Mouse (Mus musculus) ovary, adult 2 months (tissue): ENCODE measurements around the gene Tnp2. TPM values are rescaled to one million over a fixed set of nuclear protein-coding genes. Genes with fewer than 3 reads are reported as not detected.

Source experiments
- polyA plus RNA-seq: library from polyadenylated mRNA; depleted of rRNA; stranded (reverse); fragments of >200 nt; gene quantifications from 2 replicates; pipeline ENCODE4 v1.2.3, GENCODE M21; 2012; rRNA removed

Tnp2 gene
- not detected in 2 replicates for polyA plus RNA-seq

GRCm38 (mm10) chr16:10788271-10788670, at the start of gene Tnp2:
TSS of gene Tnp2 (minus strand) at chr16:10788660.

DNA sequence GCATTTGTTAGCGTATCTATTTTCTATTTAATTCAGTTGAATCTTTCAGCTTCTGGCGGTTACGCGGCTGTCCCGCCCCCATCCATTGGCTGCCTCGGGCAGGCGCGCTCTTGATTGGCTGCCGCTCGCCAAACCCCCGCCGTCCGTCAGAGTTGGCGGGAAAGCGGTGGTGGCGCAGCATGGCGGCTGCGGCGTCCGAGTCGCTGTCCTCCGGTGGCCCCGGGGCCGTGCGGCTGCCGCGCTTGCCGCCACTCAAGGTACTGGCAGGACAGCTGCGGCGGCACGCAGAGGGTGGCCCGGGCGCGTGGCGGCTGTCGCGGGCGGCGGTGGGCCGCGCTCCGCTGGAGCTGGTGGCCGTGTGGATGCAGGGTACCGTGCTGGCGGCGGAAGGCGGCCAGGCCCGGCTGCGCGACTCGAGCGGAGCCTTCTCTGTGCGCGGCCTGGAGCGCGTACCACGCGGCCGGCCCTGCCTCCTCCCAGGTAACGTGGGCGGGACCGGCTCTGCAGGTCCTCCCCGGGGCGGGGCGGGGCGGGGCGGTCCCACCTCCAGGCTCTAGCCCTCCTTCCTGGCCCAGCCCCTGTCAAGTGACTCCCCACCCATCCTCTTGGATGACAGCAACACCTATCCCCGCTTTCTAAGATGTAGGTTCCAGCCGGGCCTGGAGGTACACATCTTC, 46.6 kb upstream of the Tnp2 start, which contains the start of gene Rmi2:
Gene Rmi2, plus strand, starts transcription at position 149 of the 677 bp plus-strand sequence.

DNA sequence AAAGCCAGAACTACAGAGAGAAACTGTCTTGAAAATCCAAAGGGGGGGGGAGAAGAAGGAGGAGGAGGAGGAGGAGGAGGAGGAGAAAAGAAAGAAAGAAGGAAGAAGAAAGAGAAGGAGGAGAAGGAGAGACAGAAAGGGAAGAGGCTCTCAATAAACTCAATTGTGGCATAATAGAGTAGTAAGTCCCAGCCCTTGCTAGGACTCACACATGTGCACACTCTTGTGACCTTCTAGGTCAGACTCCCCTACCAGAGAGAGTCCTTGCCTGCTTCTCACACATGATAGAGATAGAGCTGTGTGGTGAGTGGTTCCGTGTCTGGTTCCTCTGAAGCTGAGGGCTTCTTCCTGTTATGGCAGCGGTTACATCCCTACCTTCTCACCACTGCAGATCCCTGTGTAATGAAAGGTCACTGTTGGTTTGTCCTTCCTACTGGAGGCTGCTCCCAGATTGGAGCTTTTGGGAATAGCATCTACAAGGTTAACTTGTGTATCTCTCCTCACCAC, 24.5 kb upstream of the Tnp2 start, which contains the start of gene Gm11172:
Gene Gm11172, plus strand, starts transcription at position 51 of the 507 bp plus-strand sequence.

DNA sequence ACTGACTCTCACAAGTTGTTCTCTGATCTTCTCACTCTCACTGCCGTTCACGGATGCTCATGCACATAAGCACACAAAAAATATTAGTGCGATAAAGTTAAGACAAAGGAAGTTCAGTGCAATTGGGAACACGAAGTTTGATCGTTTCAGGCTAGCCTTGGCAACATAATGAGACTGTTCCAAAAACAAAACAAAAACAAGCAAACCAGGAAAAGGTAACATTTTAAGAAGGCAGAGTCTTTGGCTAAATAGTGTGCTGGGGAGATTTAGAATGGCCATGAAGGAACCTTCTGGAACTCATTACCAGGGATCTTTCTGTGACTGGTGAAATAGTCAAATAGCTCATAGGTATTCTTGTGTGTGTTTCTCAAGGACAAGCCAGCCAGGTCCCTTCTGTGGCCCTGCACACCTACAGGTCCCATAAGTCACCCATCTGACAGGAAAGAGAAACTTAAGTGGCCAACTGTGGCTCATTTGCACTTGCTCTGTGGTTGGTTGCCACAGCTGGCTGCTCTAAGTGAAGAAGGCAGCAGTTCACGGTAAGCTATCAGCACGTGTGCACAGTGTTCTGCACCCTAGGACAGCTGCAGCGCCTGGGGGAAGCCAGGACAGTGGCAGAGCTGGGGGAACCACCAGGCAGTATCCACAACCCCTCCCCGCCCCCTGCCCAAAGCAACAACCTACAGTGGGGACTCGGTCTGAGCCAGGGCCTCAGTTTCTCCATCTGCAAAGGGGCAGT, 17.5 kb upstream of the Tnp2 start, which contains the start of gene Prm1:
Gene Prm1, minus strand, starts transcription at position 51 of the 739 bp plus-strand sequence.

DNA sequence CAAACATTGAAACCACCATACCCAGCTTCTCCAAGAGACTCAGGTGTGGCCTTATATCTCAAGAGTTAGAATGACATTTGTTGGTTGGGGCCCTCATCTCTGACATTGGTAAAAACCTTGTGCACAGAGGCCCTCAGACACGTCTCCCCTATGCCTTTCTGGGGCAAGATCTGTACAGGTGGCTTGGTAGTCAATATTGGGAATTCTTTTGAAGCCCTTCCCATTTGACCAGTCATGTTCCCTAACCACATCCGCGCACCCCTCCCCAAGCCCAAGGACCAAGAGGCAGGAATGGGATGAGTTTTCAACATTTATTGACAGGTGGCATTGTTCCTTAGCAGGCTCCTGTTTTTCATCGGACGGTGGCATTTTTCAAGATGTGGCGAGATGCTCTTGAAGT, 7.6 kb upstream of the Tnp2 start, which contains the start of gene Prm2:
Gene Prm2, minus strand, starts transcription at position 101 of the 400 bp plus-strand sequence.

GRCm38 (mm10) chr16:10790702-10791101, 2.2 kb upstream of the Tnp2 start, which contains the start of gene Prm3:
TSS of gene Prm3 (minus strand) at chr16:10790914.

DNA sequence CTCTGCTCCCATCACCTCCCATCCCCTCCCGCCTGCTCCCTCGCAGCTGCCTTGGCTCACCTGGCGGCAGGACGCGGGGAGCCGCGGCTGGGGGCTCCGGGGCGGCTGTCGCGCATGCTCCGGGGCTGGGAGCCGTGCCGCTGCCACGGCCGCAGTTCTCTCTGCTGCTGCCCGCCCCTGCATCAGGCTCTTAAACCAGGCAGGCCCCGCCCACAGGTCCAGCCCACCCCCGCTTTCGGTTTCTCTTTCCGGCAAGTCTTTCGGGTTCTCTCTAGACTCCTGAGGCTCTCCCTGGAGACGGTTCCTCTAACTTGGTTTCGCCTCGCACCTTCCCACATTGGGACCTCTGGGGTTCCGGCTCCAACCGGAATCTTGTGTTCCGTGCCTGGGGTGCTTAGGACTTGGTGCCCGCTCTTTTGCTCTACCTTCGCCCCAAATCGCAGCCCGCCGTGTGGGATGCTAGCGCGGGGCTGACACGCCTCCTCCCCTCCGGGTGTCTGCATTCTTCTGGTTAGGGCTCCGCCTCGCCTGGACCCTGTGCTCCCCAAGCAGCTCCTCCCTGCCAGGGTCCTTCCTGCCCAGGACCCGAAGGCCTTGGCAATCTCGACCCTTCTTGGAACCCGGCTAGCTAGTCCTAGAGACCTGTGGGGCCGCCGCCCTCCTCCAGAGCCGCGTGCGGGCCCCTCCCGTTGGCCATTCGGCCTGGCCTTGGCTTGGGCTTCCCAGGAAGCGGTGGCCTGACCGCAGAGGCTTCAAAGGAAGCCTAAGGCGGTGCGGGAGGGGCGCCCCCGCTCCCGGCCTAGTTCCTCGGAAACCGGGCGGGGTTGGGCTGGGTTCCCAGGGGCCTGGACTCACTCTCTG, 2.9 kb downstream of the Tnp2 start, which contains the start of gene Socs1:
Gene Socs1, minus strand, starts transcription at position 166 of the 861 bp plus-strand sequence.

Other genes with a start within 250 kb of the Tnp2 start
- 109 and 133 TPM in 2 replicates for gene Dexi, start 245.6 kb downstream of the Tnp2 start, polyA plus RNA-seq
- 13.4 and 14.2 TPM in 2 replicates for gene Clec16a, start 243.3 kb downstream of the Tnp2 start, polyA plus RNA-seq
- 19.7 and 47.8 TPM in 2 replicates for gene Socs1, start 3.1 kb downstream of the Tnp2 start, polyA plus RNA-seq
- not detected in 2 replicates for gene Prm3, start 2.3 kb upstream of the Tnp2 start, polyA plus RNA-seq
- gene Prm2, start 7.5 kb upstream of the Tnp2 start, polyA plus RNA-seq, result 0.31 and 0.93 TPM in 2 replicates
- not detected in 2 replicates for gene Prm1, start 17.2 kb upstream of the Tnp2 start, polyA plus RNA-seq
- gene Gm11172, start 24.3 kb upstream of the Tnp2 start, polyA plus RNA-seq, result not detected in 2 replicates
- gene Rmi2, start 46.4 kb upstream of the Tnp2 start, polyA plus RNA-seq, result 7.8 and 8.7 TPM in 2 replicates